Mouse (Mus musculus) megakaryocyte, embryonic 14.5 days (primary cell): Measurements from ENCODE around the gene Fkbp2.

Experiments
- FLI1 ChIP-seq: IDR thresholded peaks from 2 replicates; pipeline ENCODE4 v1.6.1; 2012; ENCODE audit warnings: low read length, inconsistent platforms, mixed read lengths
- GATA1 ChIP-seq: IDR thresholded peaks from 3 replicates; pipeline ENCODE4 v1.6.1; 2012; ENCODE audit warnings: mixed read lengths, low read length, inconsistent platforms, borderline replicate concordance

DNA sequence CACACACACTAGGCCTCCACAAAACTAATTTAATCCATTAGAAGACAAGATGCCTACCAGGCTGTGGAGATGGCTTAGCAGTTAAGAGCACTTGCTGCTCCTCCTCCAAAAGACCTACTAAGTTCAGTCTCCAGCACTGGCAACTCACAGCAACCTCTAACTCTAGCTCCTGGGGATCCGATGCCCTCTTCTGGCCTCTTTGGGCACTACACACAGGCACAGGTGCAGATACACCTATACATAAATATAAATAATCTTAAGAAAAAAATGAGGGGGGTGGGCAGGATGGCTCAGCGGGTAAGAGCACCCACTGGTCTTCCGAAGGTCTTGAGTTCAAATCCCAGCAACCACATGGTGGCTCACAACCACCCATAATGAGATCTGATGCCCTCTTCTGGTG, 44.0 kb downstream of the Fkbp2 start:
- TF ChIP-seq GATA1, result no peak
- TF ChIP-seq FLI1, result no peak
